Mouse (Mus musculus) E14TG2a.4 (cell line): Measurements from ENCODE around the gene Ifitm7.
A peak's percentile ranks its signal among the peaks of the same experiment; 100 is the strongest.
"Not testable (repeated sequence)": the region's sequence is repeated elsewhere in the genome, so short reads cannot be mapped to it uniquely, and the experiment has no call there.

ENCODE experiments used
- CTCF ChIP-seq: conservative IDR thresholded peaks from 2 replicates; pipeline ENCODE4 v1.5.1; 2014; ENCODE audit warnings: low read length
- NANOG ChIP-seq: IDR thresholded peaks from 2 replicates; pipeline ENCODE4 v1.6.1; 2014; ENCODE audit warnings: borderline replicate concordance, low read length, mixed read lengths
- POU5F1 ChIP-seq: IDR thresholded peaks from 2 replicates; pipeline ENCODE4 v1.6.1; 2014; ENCODE audit warnings: low read length, borderline replicate concordance

- TF ChIP-seq CTCF = not testable (repeated sequence)
- peak; percentile 96 for TF ChIP-seq NANOG
- TF ChIP-seq POU5F1 = peak; percentile 84; the same call in 1 of the 2 replicates
Measured at GRCm38 (mm10) chr16:13977026-13977425, 9.7 kb downstream of the Ifitm7 start.
